ENCODE assay signal across 15 mouse cellular contexts in genomic region chr5:110580569-110581239, GRCm38 (mm10). TPM values are rescaled to one million over a fixed set of nuclear protein-coding genes. Genes with fewer than 3 reads are reported as not detected.
A peak's percentile ranks its signal among the peaks of the same experiment; 100 is the strongest.
DNase-seq lines count a peak whose midpoint lies in the region; ATAC-seq lines count a peak whose summit lies in the region.
"Had no signal": no experiment of that assay in that cellular context is flagged by ENCODE, and none has a peak within 500 bp of the region (broad histone marks: within the 10 kb centered on the region; RNA-seq: fewer than 3 reads in every experiment).

No protein-coding gene starts in this region.

- WGBS in hindbrain, embryonic 11.5 days: 73% methylated on average over 19 of the region's 19 CpGs
- WGBS in hindbrain, embryonic 10.5 days: 82% methylated on average over 19 of the region's 19 CpGs
- WGBS in forebrain, embryonic 14.5 days: 65% methylated on average over 19 of the region's 19 CpGs
- WGBS in midbrain, embryonic 12.5 days: 67% methylated on average over 19 of the region's 19 CpGs

- no peak overlapping the region for H3K27ac ChIP-seq in hindbrain, embryonic 11.5 days (ENCODE audit: low read depth, low read length)
- no peak overlapping the region for H3K27ac ChIP-seq in hindbrain, embryonic 10.5 days
- H3K27ac ChIP-seq in forebrain, embryonic 14.5 days (ENCODE audit: low read depth, low read length): no peak overlapping the region
- H3K27ac ChIP-seq in midbrain, embryonic 12.5 days (replicated peaks): peak overlapping the region; percentile 46; the same call in 1 of the 2 replicates
- H3K27ac ChIP-seq: embryonic facial prominence, embryonic 15.5 days; gastrocnemius, adult 2 months; heart, embryonic 10.5 days; kidney, postnatal 0 days had no signal

- DNase-seq in hindbrain, embryonic 11.5 days (ENCODE audit: low spot score): peak; percentile 20
- no peak for DNase-seq in hindbrain, embryonic 10.5 days (ENCODE audit: low spot score)
- peak; percentile 71 for DNase-seq in brain, adult 2 months (ENCODE audit: low read depth, low spot score)
- peak; percentile 44 for DNase-seq in forebrain, embryonic 14.5 days (ENCODE audit: low spot score)
- DNase-seq in thymus, postnatal 10 days (ENCODE audit: low spot score in 2 of 2): no peak
- DNase-seq in kidney, adult 9 months: no peak
- DNase-seq: adrenal gland, adult 8-10 months; gastrocnemius, adult 2 months; lung, postnatal 14 days had no signal

- H3K4me2 ChIP-seq in hindbrain, embryonic 11.5 days (replicated peaks; ENCODE audit: low read depth, low read length): no peak overlapping the region
- no peak overlapping the region for H3K4me2 ChIP-seq in forebrain, embryonic 14.5 days (ENCODE audit: low read length)
- no peak overlapping the region for H3K4me2 ChIP-seq in midbrain, embryonic 12.5 days (replicated peaks)
- H3K4me2 ChIP-seq: embryonic facial prominence, embryonic 15.5 days; liver, embryonic 11.5 days had no signal

- H3K4me1 ChIP-seq in hindbrain, embryonic 11.5 days (replicated peaks; ENCODE audit: control insufficient read depth, insufficient read depth, low read length): no peaks in the 10 kb centered on the region
- peaks cover 7% of the 10 kb centered on the region; the same call in 1 of the 2 replicates for H3K4me1 ChIP-seq in hindbrain, embryonic 10.5 days (replicated peaks)
- 0 out of 2 replicates have a peak, but pooled peaks cover 2% of the 10 kb centered on the region for H3K4me1 ChIP-seq in forebrain, embryonic 14.5 days (ENCODE audit: control insufficient read depth, insufficient read depth, low read length)
- peaks cover 4% of the 10 kb centered on the region; the same call in 1 of the 2 replicates for H3K4me1 ChIP-seq in midbrain, embryonic 12.5 days
- H3K4me1 ChIP-seq: embryonic facial prominence, embryonic 15.5 days; heart, embryonic 10.5 days had no signal

- no peaks in the 10 kb centered on the region for H3K36me3 ChIP-seq in hindbrain, embryonic 11.5 days (ENCODE audit: control insufficient read depth, insufficient read depth, low read length)
- no peaks in the 10 kb centered on the region for H3K36me3 ChIP-seq in hindbrain, embryonic 10.5 days
- H3K36me3 ChIP-seq in forebrain, embryonic 14.5 days (ENCODE audit: control insufficient read depth, insufficient read depth, low read length): no peaks in the 10 kb centered on the region
- no peaks in the 10 kb centered on the region for H3K36me3 ChIP-seq in midbrain, embryonic 12.5 days
- H3K36me3 ChIP-seq: embryonic facial prominence, embryonic 15.5 days; heart, embryonic 10.5 days had no signal

- H3K4me3 ChIP-seq in hindbrain, embryonic 11.5 days (ENCODE audit: low read depth, low read length): no peak overlapping the region
- H3K4me3 ChIP-seq in hindbrain, embryonic 10.5 days: no peak overlapping the region
- no peak overlapping the region for H3K4me3 ChIP-seq in forebrain, embryonic 14.5 days (ENCODE audit: low read depth, low read length)
- H3K4me3 ChIP-seq in midbrain, embryonic 12.5 days: no peak overlapping the region
- H3K4me3 ChIP-seq: embryonic facial prominence, embryonic 15.5 days; gastrocnemius, adult 2 months; heart, embryonic 10.5 days; myocyte had no signal

- H3K9me3 ChIP-seq in hindbrain, embryonic 11.5 days (ENCODE audit: control insufficient read depth, low read length): no peaks in the 10 kb centered on the region
- H3K9me3 ChIP-seq in hindbrain, embryonic 10.5 days: no peaks in the 10 kb centered on the region
- H3K9me3 ChIP-seq in forebrain, embryonic 14.5 days (replicated peaks; ENCODE audit: control insufficient read depth, low read length): no peaks in the 10 kb centered on the region
- H3K9me3 ChIP-seq in midbrain, embryonic 12.5 days: no peaks in the 10 kb centered on the region
- H3K9me3 ChIP-seq: embryonic facial prominence, embryonic 15.5 days; heart, embryonic 10.5 days had no signal

- no peaks in the 10 kb centered on the region for H3K27me3 ChIP-seq in hindbrain, embryonic 11.5 days (ENCODE audit: control insufficient read depth, insufficient read depth, low read length)
- H3K27me3 ChIP-seq in hindbrain, embryonic 10.5 days (ENCODE audit: insufficient read depth, poor library complexity, severe bottlenecking): no peaks in the 10 kb centered on the region
- H3K27me3 ChIP-seq in forebrain, embryonic 14.5 days (replicated peaks; ENCODE audit: control insufficient read depth, insufficient read depth, low read length): no peaks in the 10 kb centered on the region
- H3K27me3 ChIP-seq in midbrain, embryonic 12.5 days: peaks cover 5% of the 10 kb centered on the region; the same call in 1 of the 2 replicates

- H3K9ac ChIP-seq in hindbrain, embryonic 11.5 days (ENCODE audit: low read depth, low read length): no peak overlapping the region
- no peak overlapping the region for H3K9ac ChIP-seq in forebrain, embryonic 14.5 days (ENCODE audit: low read length)
- H3K9ac ChIP-seq in midbrain, embryonic 12.5 days (replicated peaks): no peak overlapping the region
- H3K9ac ChIP-seq: embryonic facial prominence, embryonic 15.5 days had no signal

- ATAC-seq in hindbrain, embryonic 11.5 days (ENCODE audit: low FRiP score): peak; percentile 49; the same call in 1 of the 2 replicates
- peak; percentile 34; the same call in 1 of the 2 replicates for ATAC-seq in forebrain, embryonic 14.5 days
- ATAC-seq in midbrain, embryonic 12.5 days (ENCODE audit: low FRiP score, low read depth): peak; percentile 62; the same call in 1 of the 2 replicates

RNA-seq across cellular contexts. Expression of gene Galnt9, which starts 36.5 kb away (rescaled TPM):
- polyA plus RNA-seq in hindbrain, embryonic 11.5 days (2014; fragmentation: Nextera tagmentation; extraction: Ambion mirVana): 4.3 and 4.6 TPM in 2 replicates
- 4.5 and 6.4 TPM in 2 replicates for polyA plus RNA-seq in hindbrain, embryonic 10.5 days (2016; fragmentation: Nextera tagmentation; extraction: Ambion mirVana)
- 12.1 and 13.3 TPM in 2 replicates for polyA plus RNA-seq in forebrain, embryonic 14.5 days (2014; fragmentation: Nextera tagmentation; extraction: Ambion mirVana)
- 8.4 and 10.9 TPM in 2 replicates for polyA plus RNA-seq in midbrain, embryonic 12.5 days (2016; fragmentation: Nextera tagmentation; extraction: Ambion mirVana)
- polyA plus RNA-seq: heart, embryonic 10.5 days had no signal

Comparison
In these comparisons a context has a peak if more than half of its experiments do, and no peak if none do; other contexts are left out.
1. DNase-seq: peak in hindbrain, embryonic 11.5 days (single experiment), brain, adult 2 months (single experiment) and forebrain, embryonic 14.5 days (single experiment); none in hindbrain, embryonic 10.5 days (single experiment), thymus, postnatal 10 days (0 of 2) and kidney, adult 9 months (single experiment).
2. Peak in every context shown above with its lines, with median percentiles within 50 percentile points of each other: ATAC-seq.